Mouse (Mus musculus) inflammation-experienced regulatory T-cells (primary cell): Measurements from ENCODE around the gene Ablim2. TPM values are rescaled to one million over a fixed set of nuclear protein-coding genes. Genes with fewer than 3 reads are reported as not detected.

Source experiments
- polyA plus RNA-seq, 2 experiments: library from polyadenylated mRNA; unstranded; fragments of 100-300 nt; shearing (Covaris generic); gene quantifications; one replicate each; pipeline ENCODE4 v1.2.1; 2017

The Ablim2 gene
- 1 to 10 TPM; 3.0 to 8.2 TPM for polyA plus RNA-seq

DNA sequence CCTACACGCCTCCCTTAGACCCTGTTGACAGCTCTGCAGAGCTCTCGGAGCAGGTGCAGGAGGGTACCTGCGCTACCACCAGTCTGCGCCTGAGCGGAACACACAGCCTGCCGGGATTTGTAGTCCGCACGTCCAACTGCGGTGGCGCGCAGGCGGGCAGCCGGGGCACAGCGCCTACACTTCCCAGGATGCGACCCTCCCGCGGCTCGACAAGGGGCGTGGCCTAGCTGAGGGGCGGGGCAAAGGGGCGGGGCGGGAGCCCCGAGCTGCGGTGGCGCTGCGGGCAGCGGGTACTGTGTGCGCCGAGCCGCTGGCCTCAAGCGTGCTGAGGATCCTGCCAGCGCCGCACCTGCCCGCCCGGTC lies at the start of gene Ablim2:
Gene Ablim2, plus strand, starts transcription at position 242 of the 363 bp plus-strand sequence.

GRCm38 (mm10) chr5:35739536-35740278 lies 18.0 kb upstream of the Ablim2 start, which contains the start of gene Sh3tc1:
TSS of gene Sh3tc1 (minus strand) at chr5:35739987.

DNA sequence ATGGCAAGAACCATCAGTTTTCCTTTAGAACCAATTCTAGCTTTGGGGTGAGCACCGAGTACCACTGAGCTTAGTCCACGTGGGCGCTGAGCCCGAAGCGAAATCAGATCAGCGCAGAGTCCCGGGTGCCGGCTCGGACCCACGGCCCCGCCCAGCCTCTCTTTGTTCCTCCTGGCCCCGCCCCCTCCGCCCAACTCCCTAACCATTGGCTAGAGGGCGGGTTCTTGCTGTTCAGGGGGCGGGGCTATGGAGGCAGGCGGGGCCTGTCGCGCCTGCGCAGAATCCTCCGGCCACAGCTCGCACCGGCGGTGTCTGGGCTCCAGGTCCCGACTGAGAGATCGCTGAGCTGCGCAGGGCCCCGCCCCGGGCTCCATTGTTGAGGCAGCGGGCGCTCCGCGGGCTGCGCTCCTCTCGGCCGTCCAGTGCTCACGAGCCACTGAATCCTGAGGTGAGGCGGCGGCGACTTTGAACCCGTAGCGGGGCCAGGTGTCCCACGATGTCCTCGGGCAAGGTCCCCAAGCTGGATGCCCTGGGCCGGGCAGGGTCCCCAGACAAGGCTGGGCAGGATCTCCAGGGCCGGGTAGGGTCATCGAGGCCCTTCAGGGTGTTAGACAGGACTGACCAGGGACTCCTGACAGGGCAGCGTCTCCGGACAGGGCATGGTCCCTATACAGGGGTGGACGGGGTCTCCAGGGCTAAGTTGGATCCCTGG lies 135.6 kb downstream of the Ablim2 start, which contains the start of gene Afap1:
Gene Afap1, plus strand, starts transcription at position 227 of the 712 bp plus-strand sequence.

Other genes with a start within 250 kb of the Ablim2 start
- gene Cpz, start 232.2 kb upstream of the Ablim2 start, polyA plus RNA-seq = under 1 TPM in 1 of 2 experiments, not detected in 1; 0.12 TPM
- gene Trmt44, start 182.8 kb upstream of the Ablim2 start, polyA plus RNA-seq = 1 to 10 TPM; 5.4 to 6.6 TPM
- 10 to 100 TPM; 33.0 to 36.5 TPM for gene Acox3, start 174.8 kb upstream of the Ablim2 start, polyA plus RNA-seq
- 1 to 10 TPM in 1 of 2 experiments, under 1 TPM in 1; 0.25 to 1.1 TPM for gene Htra3, start 78.1 kb upstream of the Ablim2 start, polyA plus RNA-seq
- 1 to 10 TPM; 2.6 to 6.4 TPM for gene Sh3tc1, start 17.9 kb upstream of the Ablim2 start, polyA plus RNA-seq
- 1 to 10 TPM; 6.9 to 8.9 TPM for gene Afap1, start 135.4 kb downstream of the Ablim2 start, polyA plus RNA-seq